Mouse (Mus musculus): ENCODE results near the gene Arhgef12. TPM values are rescaled to one million over a fixed set of nuclear protein-coding genes. Genes with fewer than 3 reads are reported as not detected.
A peak's percentile ranks its signal among the peaks of the same experiment; 100 is the strongest.

Arhgef12 gene
- polyA plus RNA-seq, 1 experiment from 2014 or later: 13.9 TPM

DNA sequence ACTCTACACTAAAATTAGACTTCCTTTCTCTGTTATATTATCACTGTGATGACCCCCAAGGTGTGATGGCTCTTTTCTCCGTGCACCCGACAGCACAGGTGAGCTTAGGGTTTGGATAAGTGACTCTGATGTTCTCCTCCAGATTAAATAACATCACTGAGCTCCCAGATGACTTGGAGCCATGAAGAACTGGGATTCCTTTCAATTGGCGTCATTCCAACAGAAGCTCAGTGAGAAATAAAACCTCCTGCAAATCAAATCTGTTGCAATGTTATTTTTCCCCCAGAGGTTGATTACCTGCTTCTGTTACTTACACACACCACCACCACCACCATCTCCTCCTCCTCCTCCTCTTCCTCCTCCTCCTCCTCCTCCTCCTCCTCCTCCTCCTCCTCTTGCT lies 13.2 kb downstream of the Arhgef12 start:
- TF ChIP-seq CTCF (IDR thresholded peaks at IDR 0.05): no peak
- TF ChIP-seq EP300 (IDR thresholded peaks at IDR 0.05): no peak
- peak; percentile 45 for DNase-seq (ENCODE audit: low spot score)
- no peaks in the 10 kb centered on the region for H3K9me3 ChIP-seq (ENCODE audit: low read length)
- no peak overlapping the region for H3K4me3 ChIP-seq (ENCODE audit: low read depth, low read length)
- no peak overlapping the region for H3K27ac ChIP-seq (ENCODE audit: low read length)
- no peak for ATAC-seq
- H3K4me2 ChIP-seq (replicated peaks; ENCODE audit: low read depth, low read length): no peak overlapping the region
- peaks cover 3% of the 10 kb centered on the region; the same call in 1 of the 2 replicates for H3K4me1 ChIP-seq (ENCODE audit: insufficient read depth, low read depth, low read length)
- H3K36me3 ChIP-seq (ENCODE audit: insufficient read depth, low read length): no peaks in the 10 kb centered on the region
- WGBS: 48% methylated on average over 3 of the region's 3 CpGs
- H3K9ac ChIP-seq (replicated peaks; ENCODE audit: low read depth): no peak overlapping the region
- no peaks in the 10 kb centered on the region for H3K27me3 ChIP-seq (replicated peaks; ENCODE audit: insufficient read depth, low read length)

DNA sequence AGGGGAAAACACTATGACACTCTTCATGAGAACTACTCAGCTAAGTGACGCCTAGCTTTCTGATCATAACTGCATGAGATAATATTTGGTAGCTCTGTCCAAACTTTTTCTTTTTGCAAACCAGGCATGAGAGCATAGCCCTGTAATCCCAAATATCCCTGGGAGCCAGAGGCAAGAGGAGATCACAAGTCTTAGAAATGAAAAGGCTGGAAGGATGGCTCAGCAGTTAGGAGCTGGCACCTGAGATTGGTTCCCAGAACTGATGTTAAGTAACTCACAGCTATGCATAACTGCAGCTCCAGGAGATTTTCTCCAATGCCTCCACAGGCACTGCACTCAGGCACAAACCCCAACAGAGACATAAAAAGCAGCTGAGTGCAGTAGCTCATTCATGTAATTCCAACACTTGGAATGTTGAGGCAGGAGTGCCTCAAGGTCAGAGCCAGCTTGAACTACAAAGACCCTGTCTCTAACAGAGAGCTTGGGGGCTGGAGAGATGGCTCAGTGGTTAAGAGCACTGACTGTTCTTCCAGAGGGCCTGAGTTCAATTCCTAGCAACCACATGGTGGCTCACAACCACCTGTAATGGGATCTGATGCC lies 21.3 kb downstream of the Arhgef12 start:
- Histone ChIP-seq H3K4me3 (ENCODE audit: low read depth, low read length) (no peak overlapping the region), H3K27me3 (replicated peaks; ENCODE audit: insufficient read depth, low read length) (no peaks in the 10 kb centered on the region), H3K27ac (ENCODE audit: low read length) (peak overlapping the region; percentile 11; the same call in 1 of the 2 replicates), H3K9ac (replicated peaks; ENCODE audit: low read depth) (no peak overlapping the region), H3K4me1 (ENCODE audit: insufficient read depth, low read depth, low read length) (peaks cover 19% of the 10 kb centered on the region; the same call in 1 of the 2 replicates), H3K9me3 (ENCODE audit: low read length) (no peaks in the 10 kb centered on the region), H3K36me3 (ENCODE audit: insufficient read depth, low read length) (no peaks in the 10 kb centered on the region), H3K4me2 (replicated peaks; ENCODE audit: low read depth, low read length) (no peak overlapping the region)
- no peak for ATAC-seq
- no peak for TF ChIP-seq EP300 (IDR thresholded peaks at IDR 0.05)
- no peak for TF ChIP-seq CTCF (IDR thresholded peaks at IDR 0.05)
- WGBS: 55% methylated on average over 1 of the region's 1 CpGs
- no peak for DNase-seq (ENCODE audit: low spot score)

- DNase-seq (ENCODE audit: low spot score) (peak; percentile 85), ATAC-seq (peak; percentile 80)
- Histone ChIP-seq H3K27ac (ENCODE audit: low read length) (peak overlapping the region; percentile 16), H3K36me3 (ENCODE audit: insufficient read depth, low read length) (no peaks in the 10 kb centered on the region), H3K27me3 (replicated peaks; ENCODE audit: insufficient read depth, low read length) (no peaks in the 10 kb centered on the region), H3K9ac (replicated peaks; ENCODE audit: low read depth) (no peak overlapping the region), H3K4me2 (replicated peaks; ENCODE audit: low read depth, low read length) (no peak overlapping the region; the same call in 1 of the 2 replicates), H3K9me3 (ENCODE audit: low read length) (no peaks in the 10 kb centered on the region), H3K4me1 (ENCODE audit: insufficient read depth, low read depth, low read length) (peaks cover 22% of the 10 kb centered on the region; the same call in 1 of the 2 replicates), H3K4me3 (ENCODE audit: low read depth, low read length) (no peak overlapping the region)
- 42% methylated on average over 7 of the region's 7 CpGs for WGBS
- TF ChIP-seq CTCF (IDR thresholded peaks at IDR 0.05): no peak
- peak; percentile 58 for TF ChIP-seq EP300 (IDR thresholded peaks at IDR 0.05)
These were observed 22.3 kb downstream of the Arhgef12 start for GRCm38 (mm10) chr9:43084496-43085362.

DNA sequence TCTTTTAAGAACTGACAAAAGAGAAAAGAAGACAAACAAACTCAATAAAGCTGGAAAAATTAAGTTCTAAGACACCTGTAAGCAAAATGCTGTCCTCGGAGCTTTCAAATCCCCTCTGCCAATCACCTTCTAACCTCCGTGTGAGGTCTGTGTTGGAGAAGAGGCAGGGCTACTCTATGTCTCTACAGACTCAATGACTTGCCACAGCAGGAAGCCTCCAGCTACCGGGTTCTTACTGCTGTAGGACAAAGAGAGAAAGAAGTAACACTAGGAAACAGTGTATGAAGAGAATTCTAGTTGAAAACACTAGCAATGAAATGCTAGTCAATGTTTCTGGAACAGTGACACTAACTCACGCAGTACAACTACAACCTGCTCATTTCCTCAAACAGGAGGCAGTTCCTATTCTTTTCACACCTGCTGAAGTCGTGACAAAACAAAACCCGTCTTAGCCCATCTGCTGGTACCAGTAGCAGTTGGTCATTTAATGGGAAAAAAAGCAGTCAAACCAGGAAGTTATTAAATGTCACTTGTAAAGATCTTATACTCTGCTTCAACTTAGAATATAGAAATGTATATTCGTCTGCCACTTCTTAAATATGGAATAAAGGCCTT lies 23.5 kb downstream of the Arhgef12 start:
- no peak for DNase-seq (ENCODE audit: low spot score)
- WGBS: 50% methylated on average over 7 of the region's 7 CpGs
- no peak overlapping the region for H3K4me2 ChIP-seq (replicated peaks; ENCODE audit: low read depth, low read length)
- no peaks in the 10 kb centered on the region for H3K27me3 ChIP-seq (replicated peaks; ENCODE audit: insufficient read depth, low read length)
- H3K9ac ChIP-seq (replicated peaks; ENCODE audit: low read depth): no peak overlapping the region
- peaks cover 25% of the 10 kb centered on the region; the same call in 1 of the 2 replicates for H3K4me1 ChIP-seq (ENCODE audit: insufficient read depth, low read depth, low read length)
- no peaks in the 10 kb centered on the region for H3K9me3 ChIP-seq (ENCODE audit: low read length)
- no peak overlapping the region for H3K27ac ChIP-seq (ENCODE audit: low read length)
- TF ChIP-seq EP300 (IDR thresholded peaks at IDR 0.05) (no peak), CTCF (IDR thresholded peaks at IDR 0.05) (no peak)
- H3K36me3 ChIP-seq (ENCODE audit: insufficient read depth, low read length): no peaks in the 10 kb centered on the region
- no peak overlapping the region for H3K4me3 ChIP-seq (ENCODE audit: low read depth, low read length)
- no peak for ATAC-seq

- WGBS: 82% methylated on average over 3 of the region's 3 CpGs
- ATAC-seq (no peak), DNase-seq (ENCODE audit: low spot score) (no peak)
- no peak for TF ChIP-seq EP300 (IDR thresholded peaks at IDR 0.05)
- TF ChIP-seq CTCF (IDR thresholded peaks at IDR 0.05): no peak
- Histone ChIP-seq H3K27me3 (replicated peaks; ENCODE audit: insufficient read depth, low read length) (no peaks in the 10 kb centered on the region), H3K9me3 (ENCODE audit: low read length) (no peaks in the 10 kb centered on the region), H3K4me3 (ENCODE audit: low read depth, low read length) (no peak overlapping the region), H3K4me1 (ENCODE audit: insufficient read depth, low read depth, low read length) (peaks cover 14% of the 10 kb centered on the region; the same call in 1 of the 2 replicates), H3K4me2 (replicated peaks; ENCODE audit: low read depth, low read length) (no peak overlapping the region), H3K9ac (replicated peaks; ENCODE audit: low read depth) (no peak overlapping the region), H3K36me3 (ENCODE audit: insufficient read depth, low read length) (no peaks in the 10 kb centered on the region), H3K27ac (ENCODE audit: low read length) (no peak overlapping the region)
These were observed 28.3 kb downstream of the Arhgef12 start for GRCm38 (mm10) chr9:43078711-43079110.

DNA sequence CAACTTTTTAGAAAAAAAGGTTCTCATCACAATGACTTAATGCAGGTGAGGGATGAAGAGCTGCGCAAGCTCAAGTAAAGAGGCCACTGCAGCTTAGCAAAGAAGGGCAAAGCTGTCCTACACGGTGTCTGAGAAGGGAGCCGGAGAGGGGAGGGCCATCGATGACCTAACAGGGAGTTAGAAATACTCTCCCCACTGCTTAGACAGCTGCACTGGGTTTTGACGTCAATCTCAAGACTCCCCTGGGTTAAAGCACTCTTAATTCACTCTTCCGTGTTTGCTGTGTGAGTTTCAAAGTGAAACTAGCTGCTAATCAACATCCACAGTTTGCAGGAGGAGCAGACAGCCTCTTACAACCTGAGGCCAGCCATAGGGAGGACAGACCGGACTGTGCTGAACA lies 30.9 kb downstream of the Arhgef12 start:
- Histone ChIP-seq H3K9me3 (ENCODE audit: low read length) (no peaks in the 10 kb centered on the region), H3K36me3 (ENCODE audit: insufficient read depth, low read length) (no peaks in the 10 kb centered on the region), H3K27me3 (replicated peaks; ENCODE audit: insufficient read depth, low read length) (no peaks in the 10 kb centered on the region), H3K4me2 (replicated peaks; ENCODE audit: low read depth, low read length) (0 out of 2 replicates have a peak overlapping the region, but pooled peaks have one; percentile 20), H3K27ac (ENCODE audit: low read length) (no peak overlapping the region), H3K4me3 (ENCODE audit: low read depth, low read length) (no peak overlapping the region), H3K4me1 (ENCODE audit: insufficient read depth, low read depth, low read length) (peaks cover 10% of the 10 kb centered on the region; the same call in 1 of the 2 replicates), H3K9ac (replicated peaks; ENCODE audit: low read depth) (no peak overlapping the region)
- 69% methylated on average over 7 of the region's 7 CpGs for WGBS
- peak; percentile 65 for DNase-seq (ENCODE audit: low spot score)
- TF ChIP-seq EP300 (IDR thresholded peaks at IDR 0.05) (no peak), CTCF (IDR thresholded peaks at IDR 0.05) (no peak)
- peak; percentile 59; the same call in 1 of the 2 replicates for ATAC-seq
